Mouse (Mus musculus) small intestine, adult 2 months (tissue): ENCODE measurements around the gene Mphosph6. TPM values are rescaled to one million over a fixed set of nuclear protein-coding genes. Genes with fewer than 3 reads are reported as not detected.

Experiments
- H3K27ac ChIP-seq: fragments of 200-500 bp; 2 replicates; pipeline ENCODE4 v1.5.1; 2012; ENCODE audit warnings: low read depth, low read length, control low read depth, inconsistent platforms; ENCODE audit not compliant: insufficient read depth
- H3K27me3 ChIP-seq: fragments of 200-500 bp; 2 replicates; pipeline ENCODE4 v1.6.1; 2012; ENCODE audit warnings: mild to moderate bottlenecking, moderate library complexity, low read length, inconsistent platforms; ENCODE audit not compliant: control insufficient read depth, insufficient read depth
- H3K36me3 ChIP-seq: fragments of 200-500 bp; 2 replicates; pipeline ENCODE4 v1.6.1; 2012; ENCODE audit warnings: mild to moderate bottlenecking, low read length, control low read depth, inconsistent platforms; ENCODE audit not compliant: control insufficient read depth, insufficient read depth
- H3K4me1 ChIP-seq: fragments of 200-500 bp; 2 replicates; pipeline ENCODE4 v1.6.1; 2012; ENCODE audit warnings: low read length, inconsistent platforms, mixed read lengths; ENCODE audit not compliant: control insufficient read depth, insufficient read depth, insufficient read length
- H3K4me3 ChIP-seq: fragments of 200-500 bp; 2 replicates; pipeline ENCODE4 v1.5.1; 2012; ENCODE audit warnings: low read depth, mild to moderate bottlenecking, control low read depth, inconsistent platforms, low read length, moderate library complexity
- CTCF ChIP-seq: fragments of 200-500 bp; IDR thresholded peaks from 2 replicates; pipeline ENCODE4 v1.5.1; 2012; ENCODE audit warnings: low read depth, mild to moderate bottlenecking, control low read depth, inconsistent platforms, low read length, moderate library complexity, mixed read lengths; ENCODE audit not compliant: insufficient replicate concordance, insufficient read length; ENCODE audit errors: extremely low read depth
- POLR2A ChIP-seq: fragments of 200-500 bp; IDR thresholded peaks from 2 replicates; pipeline ENCODE4 v1.6.1; 2012; ENCODE audit warnings: low read depth, mild to moderate bottlenecking, control low read depth, inconsistent platforms, low read length, moderate library complexity
- WGBS: fragments of 180-500 bp; shearing (Covaris S2); methylation state at CpG from one replicate; pipeline ENCODE4 v1.1.7; 2018; 5-methylcytosine and 5-hydroxymethylcytosine counted together
- polyA plus RNA-seq: library from polyadenylated mRNA; depleted of rRNA; stranded (reverse); fragments of >200 nt; gene quantifications from 2 replicates; pipeline ENCODE4 v1.2.3, GENCODE M21; 2012

The Mphosph6 gene
- polyA plus RNA-seq, 1 experiment, result 2.1 TPM

GRCm38 (mm10) chr8:117781375-117782129 is 20.2 kb downstream of the Mphosph6 start:
- no peaks in the 10 kb centered on the region for H3K27me3 ChIP-seq
- WGBS, result 55% methylated on average over 6 of the region's 6 CpGs
- H3K4me1 ChIP-seq, result peaks cover 6% of the 10 kb centered on the region; the same call in 1 of the 2 replicates
- H3K36me3 ChIP-seq, result no peaks in the 10 kb centered on the region
- peak overlapping the region; percentile 62 for H3K27ac ChIP-seq
- H3K4me3 ChIP-seq, result no peak overlapping the region
- TF ChIP-seq POLR2A, result no peak

GRCm38 (mm10) chr8:117779344-117779743 is 22.4 kb downstream of the Mphosph6 start:
- H3K27ac ChIP-seq, result peak overlapping the region; percentile 25; the same call in 1 of the 2 replicates
- H3K27me3 ChIP-seq, result no peaks in the 10 kb centered on the region
- peaks cover 4% of the 10 kb centered on the region; the same call in 1 of the 2 replicates for H3K4me1 ChIP-seq
- H3K36me3 ChIP-seq, result no peaks in the 10 kb centered on the region
- H3K4me3 ChIP-seq, result no peak overlapping the region
- WGBS, result 48% methylated on average over 6 of the region's 6 CpGs
- TF ChIP-seq POLR2A (no peak), CTCF (no peak)

- 57% methylated on average over 11 of the region's 11 CpGs for WGBS
- no peak overlapping the region for H3K4me3 ChIP-seq
Observed at GRCm38 (mm10) chr8:117778531-117779322, 23.0 kb downstream of the Mphosph6 start.

GRCm38 (mm10) chr8:117776075-117776474 is 25.7 kb downstream of the Mphosph6 start:
- H3K27me3 ChIP-seq, result no peaks in the 10 kb centered on the region
- H3K4me3 ChIP-seq, result no peak overlapping the region
- peaks cover 8% of the 10 kb centered on the region; the same call in 1 of the 2 replicates for H3K4me1 ChIP-seq
- no peak for TF ChIP-seq POLR2A
- TF ChIP-seq CTCF, result no peak
- H3K27ac ChIP-seq, result no peak overlapping the region
- no peaks in the 10 kb centered on the region for H3K36me3 ChIP-seq
- 81% methylated on average over 10 of the region's 10 CpGs for WGBS

More at GRCm38 (mm10) chr8:117778531-117779322, 23.0 kb downstream of the Mphosph6 start:
- TF ChIP-seq CTCF (no peak), POLR2A (no peak)
- H3K4me1 ChIP-seq, result peaks cover 4% of the 10 kb centered on the region; the same call in 1 of the 2 replicates
- H3K36me3 ChIP-seq, result no peaks in the 10 kb centered on the region
- H3K27me3 ChIP-seq, result no peaks in the 10 kb centered on the region
- peak overlapping the region; percentile 25; the same call in 1 of the 2 replicates for H3K27ac ChIP-seq

- 48% methylated on average over 10 of the region's 10 CpGs for WGBS
- Histone ChIP-seq H3K36me3 (no peaks in the 10 kb centered on the region), H3K27me3 (no peaks in the 10 kb centered on the region), H3K27ac (no peak overlapping the region), H3K4me1 (peaks cover 10% of the 10 kb centered on the region; the same call in 1 of the 2 replicates), H3K4me3 (no peak overlapping the region)
- no peak for TF ChIP-seq CTCF
- no peak for TF ChIP-seq POLR2A
Observed at GRCm38 (mm10) chr8:117775626-117776025, 26.1 kb downstream of the Mphosph6 start.

GRCm38 (mm10) chr8:117772597-117772996 is 29.1 kb downstream of the Mphosph6 start:
- Histone ChIP-seq H3K36me3 (no peaks in the 10 kb centered on the region), H3K4me3 (no peak overlapping the region), H3K4me1 (peaks cover 6% of the 10 kb centered on the region; the same call in 1 of the 2 replicates), H3K27me3 (no peaks in the 10 kb centered on the region), H3K27ac (no peak overlapping the region)
- TF ChIP-seq CTCF (no peak), POLR2A (no peak)
- 57% methylated on average over 2 of the region's 2 CpGs for WGBS

- WGBS, result 65% methylated on average over 2 of the region's 2 CpGs
- peak overlapping the region; percentile 68 for H3K27ac ChIP-seq
- no peak for TF ChIP-seq POLR2A
- TF ChIP-seq CTCF, result peak; percentile 73; the same call in 1 of the 2 replicates
- no peaks in the 10 kb centered on the region for H3K36me3 ChIP-seq
- no peak overlapping the region for H3K4me3 ChIP-seq
- peaks cover 6% of the 10 kb centered on the region; the same call in 1 of the 2 replicates for H3K4me1 ChIP-seq
- no peaks in the 10 kb centered on the region for H3K27me3 ChIP-seq
Observed at GRCm38 (mm10) chr8:117772126-117772525, 29.6 kb downstream of the Mphosph6 start.
